Mouse (Mus musculus) forebrain, embryonic 14.5 days (tissue): ENCODE results near the gene Gm14391. TPM values are rescaled to one million over a fixed set of nuclear protein-coding genes. Genes with fewer than 3 reads are reported as not detected.
"Not testable (repeated sequence)": the region's sequence is repeated elsewhere in the genome, so short reads cannot be mapped to it uniquely, and the experiment has no call there.

ENCODE experiments used
- ATAC-seq: fragments of 200-750 bp; cut with Nextera tagmentation; 2 replicates; pipeline ENCODE4 v1.8.0; 2017; ENCODE audit warnings: mild to moderate bottlenecking, moderate library complexity
- DNase-seq: peaks from one replicate; pipeline ENCODE4 v3.0.0-alpha.2; 2015; ENCODE audit warnings: low spot score
- H3K27ac ChIP-seq: fragments of 300-500 bp; sonication (generic); 2 replicates; pipeline ENCODE4 v1.5.1; 2014; ENCODE audit warnings: low read depth, mild to moderate bottlenecking, control low read depth, low read length, moderate library complexity
- H3K27me3 ChIP-seq: fragments of 300-500 bp; sonication (generic); replicated peaks from 2 replicates; pipeline ENCODE4 v1.6.1; 2014; ENCODE audit warnings: low read length, control low read depth, mixed read lengths; ENCODE audit not compliant: control insufficient read depth, insufficient read depth
- H3K36me3 ChIP-seq: fragments of 300-500 bp; sonication (generic); 2 replicates; pipeline ENCODE4 v1.6.1; 2014; ENCODE audit warnings: low read length, control low read depth; ENCODE audit not compliant: control insufficient read depth, insufficient read depth
- H3K4me1 ChIP-seq: fragments of 300-500 bp; sonication (generic); 2 replicates; pipeline ENCODE4 v1.6.1; 2014; ENCODE audit warnings: antibody characterized with exemption, low read length, control low read depth; ENCODE audit not compliant: control insufficient read depth, insufficient read depth
- H3K4me2 ChIP-seq: fragments of 300-500 bp; sonication (generic); 2 replicates; pipeline ENCODE4 v1.6.1; 2014; ENCODE audit warnings: mild to moderate bottlenecking, control low read depth, low read length
- H3K4me3 ChIP-seq: fragments of 300-500 bp; sonication (generic); 2 replicates; pipeline ENCODE4 v1.5.1; 2014; ENCODE audit warnings: low read depth, low read length, control low read depth
- H3K9ac ChIP-seq: fragments of 300-500 bp; sonication (generic); 2 replicates; pipeline ENCODE4 v1.6.1; 2014; ENCODE audit warnings: mild to moderate bottlenecking, low read length, control low read depth, moderate library complexity
- H3K9me3 ChIP-seq: fragments of 300-500 bp; sonication (generic); replicated peaks from 2 replicates; pipeline ENCODE4 v1.6.1; 2016; ENCODE audit warnings: low read length, control low read depth, mixed read lengths; ENCODE audit not compliant: control insufficient read depth
- WGBS: fragments of 180-500 bp; shearing (Covaris S2); extraction: QIAGEN DNeasy Blood & Tissue Kit; methylation state at CpG from one replicate; pipeline ENCODE4 v1.1.7; 2014; 5-methylcytosine and 5-hydroxymethylcytosine counted together
- polyA plus RNA-seq: library from polyadenylated mRNA; unstranded; fragments of >200 nt; fragmentation: Nextera tagmentation; extraction: Ambion mirVana; gene quantifications from 2 replicates; pipeline ENCODE4 v1.2.1, GENCODE M21; 2014

The Gm14391 gene
- polyA plus RNA-seq, 1 experiment from 2014 or later = 10.6 TPM

GRCm38 (mm10) chr2:175161438-175161837 is 45.3 kb downstream of the Gm14391 start:
- DNase-seq, H3K4me2 ChIP-seq, H3K4me1 ChIP-seq, H3K9me3 ChIP-seq, H3K27ac ChIP-seq, H3K36me3 ChIP-seq, H3K4me3 ChIP-seq, H3K27me3 ChIP-seq, ATAC-seq, H3K9ac ChIP-seq: not testable (repeated sequence)
- 88% methylated on average over 4 of the region's 4 CpGs for WGBS

- Histone ChIP-seq H3K27ac (no peak overlapping the region), H3K9ac (no peak overlapping the region), H3K27me3 (no peaks in the 10 kb centered on the region), H3K9me3 (no peaks in the 10 kb centered on the region; the same call in 1 of the 2 replicates), H3K4me3 (no peak overlapping the region), H3K4me2 (no peak overlapping the region), H3K4me1 (no peaks in the 10 kb centered on the region), H3K36me3 (no peaks in the 10 kb centered on the region)
- ATAC-seq = no peak
- no peak for DNase-seq
- 85% methylated on average over 3 of the region's 3 CpGs for WGBS
These were observed 48.1 kb downstream of the Gm14391 start for GRCm38 (mm10) chr2:175158642-175159041.

- ATAC-seq (no peak), DNase-seq (no peak)
- Histone ChIP-seq H3K27me3 (no peaks in the 10 kb centered on the region), H3K36me3 (no peaks in the 10 kb centered on the region), H3K4me2 (no peak overlapping the region), H3K9ac (no peak overlapping the region), H3K4me3 (no peak overlapping the region), H3K4me1 (no peaks in the 10 kb centered on the region), H3K27ac (no peak overlapping the region), H3K9me3 (no peaks in the 10 kb centered on the region; the same call in 1 of the 2 replicates)
- WGBS = 92% methylated on average over 13 of the region's 13 CpGs
These were observed 50.0 kb downstream of the Gm14391 start for GRCm38 (mm10) chr2:175156696-175157095.

- not testable (repeated sequence) for H3K36me3 ChIP-seq, H3K4me1 ChIP-seq, DNase-seq, ATAC-seq, H3K9me3 ChIP-seq, H3K27me3 ChIP-seq, H3K27ac ChIP-seq
- Histone ChIP-seq H3K4me3 (peak within 1 kb of the TSS; percentile 34), H3K9ac (peak within 1 kb of the TSS; percentile 40; the same call in 1 of the 2 replicates), H3K4me2 (peak within 1 kb of the TSS; percentile 36; the same call in 1 of the 2 replicates)
- 0% methylated on average over 1 of the region's 2 CpGs for WGBS
These were observed 64.8 kb downstream of the Gm14391 start, which contains the start of gene Gm14399 for GRCm38 (mm10) chr2:175141993-175142295. Gm14399 (minus strand) TSS chr2:175142012.

GRCm38 (mm10) chr2:175141118-175141992 is 65.4 kb downstream of the Gm14391 start:
- Histone ChIP-seq H3K4me2 (peak overlapping the region; percentile 36; the same call in 1 of the 2 replicates), H3K4me3 (peak overlapping the region; percentile 34), H3K9ac (peak overlapping the region; percentile 40; the same call in 1 of the 2 replicates)
- not testable (repeated sequence) for H3K27ac ChIP-seq, H3K4me1 ChIP-seq, H3K9me3 ChIP-seq, H3K27me3 ChIP-seq, ATAC-seq, H3K36me3 ChIP-seq, DNase-seq
- 5% methylated on average over 23 of the region's 25 CpGs for WGBS

Other genes starting within 250 kb of the Gm14391 start
- gene Gm14444, start 196.7 kb downstream of the Gm14391 start, polyA plus RNA-seq = not detected in 2 replicates
- gene Gm14393, start 139.1 kb downstream of the Gm14391 start, polyA plus RNA-seq = 0.54 TPM in 1 of 2 replicates, not detected in the other
- 4.6 and 5.4 TPM in 2 replicates for gene Gm14399, start 64.9 kb downstream of the Gm14391 start, polyA plus RNA-seq
- gene Gm14443, start 31.0 kb downstream of the Gm14391 start, polyA plus RNA-seq = 0.90 and 0.97 TPM in 2 replicates
- not detected in 2 replicates for gene Gm14440, start 68.2 kb upstream of the Gm14391 start, polyA plus RNA-seq
- gene Gm4631, start 131.3 kb upstream of the Gm14391 start, polyA plus RNA-seq = 16.7 and 21.3 TPM in 2 replicates
- 4.8 and 5.3 TPM in 2 replicates for gene Zfp968, start 165.5 kb upstream of the Gm14391 start, polyA plus RNA-seq
- 15.1 and 20.3 TPM in 2 replicates for gene Gm4724, start 228.9 kb upstream of the Gm14391 start, polyA plus RNA-seq